Mouse (Mus musculus) adrenal gland, adult 10 weeks (tissue): Measurements from ENCODE around the gene Gm4307. TPM values are rescaled to one million over a fixed set of nuclear protein-coding genes. Genes with fewer than 3 reads are reported as not detected.

Source experiments
- polyA plus RNA-seq: library from polyadenylated mRNA; stranded (reverse); fragments of 350-450 nt; fragmentation: Illumina TruSeq; extraction: RNeasy Lipid Tissue Mini Kit (QIAGEN cat#74804); gene quantifications from one replicate; pipeline ENCODE4 v1.2.3, GENCODE M21; 2014; ENCODE audit warnings: low read depth, low replicate concordance

Gm4307 gene
- polyA plus RNA-seq: not detected

GRCm38 (mm10) chr10:100361038-100361437 is at the start of gene Gm4307:
TSS of gene Gm4307 (plus strand) at chr10:100361338.

GRCm38 (mm10) chr10:100335376-100335775 is 25.8 kb upstream of the Gm4307 start, which contains the start of gene Gm4301:
TSS of gene Gm4301 (plus strand) at chr10:100335676.

DNA sequence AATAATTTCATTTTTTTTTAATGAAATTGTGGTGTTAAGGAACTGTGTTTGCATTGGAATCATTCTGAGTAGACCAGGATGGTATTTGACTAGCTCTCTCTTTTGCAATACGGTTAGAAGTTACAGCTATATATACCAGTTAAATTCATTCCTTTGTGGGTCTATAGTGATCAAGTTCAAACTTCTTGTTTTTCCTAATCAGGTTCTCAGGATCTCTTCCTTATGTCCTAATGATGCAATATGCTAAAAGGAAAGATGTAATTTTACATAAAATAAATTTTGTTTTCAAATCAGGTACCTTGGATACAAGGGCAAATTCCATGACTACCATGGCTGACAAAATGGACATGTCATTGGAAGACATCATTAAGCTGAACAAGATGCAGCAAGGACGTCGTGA is 20.6 kb upstream of the Gm4307 start, which contains the start of gene Gm4302:
Gene Gm4302, plus strand, starts transcription at position 301 of the 400 bp plus-strand sequence.

GRCm38 (mm10) chr10:100345672-100346071 is 15.5 kb upstream of the Gm4307 start, which contains the start of gene Gm4303:
TSS of gene Gm4303 (plus strand) at chr10:100345972.

DNA sequence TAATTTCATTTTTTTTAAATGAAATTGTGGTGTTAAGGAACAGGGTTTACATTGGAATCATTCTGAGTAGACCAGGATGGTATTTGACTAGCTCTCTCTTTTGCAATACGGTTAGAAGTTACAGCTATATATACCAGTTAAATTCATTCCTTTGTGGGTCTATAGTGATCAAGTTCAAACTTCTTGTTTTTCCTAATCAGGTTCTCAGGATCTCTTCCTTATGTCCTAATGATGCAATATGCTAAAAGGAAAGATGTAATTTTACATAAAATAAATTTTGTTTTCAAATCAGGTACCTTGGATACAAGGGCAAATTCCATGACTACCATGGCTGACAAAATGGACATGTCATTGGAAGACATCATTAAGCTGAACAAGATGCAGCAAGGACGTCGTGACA is 10.3 kb upstream of the Gm4307 start, which contains the start of gene Gm4305:
Gene Gm4305, plus strand, starts transcription at position 301 of the 400 bp plus-strand sequence.

DNA sequence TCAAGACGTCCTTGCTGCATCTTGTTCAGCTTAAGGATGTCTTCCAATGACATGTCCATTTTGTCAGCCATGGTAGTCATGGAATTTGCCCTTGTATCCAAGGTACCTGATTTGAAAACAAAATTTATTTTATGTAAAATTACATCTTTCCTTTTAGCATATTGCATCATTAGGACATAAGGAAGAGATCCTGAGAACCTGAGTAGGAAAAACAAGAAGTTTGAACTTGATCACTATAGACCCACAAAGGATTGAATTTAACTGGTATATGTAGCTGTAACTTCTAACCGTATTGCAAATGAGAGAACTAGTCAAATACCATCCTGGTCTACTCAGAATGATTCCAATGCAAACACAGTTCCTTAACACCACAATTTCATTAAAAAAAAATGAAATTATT is 21.3 kb downstream of the Gm4307 start, which contains the start of gene Gm4312:
Gene Gm4312, minus strand, starts transcription at position 101 of the 400 bp plus-strand sequence.

Other genes with a start within 250 kb of the Gm4307 start
- gene Gm4301, start 25.7 kb upstream of the Gm4307 start, polyA plus RNA-seq: not detected
- gene Gm4302, start 20.5 kb upstream of the Gm4307 start, polyA plus RNA-seq: not detected
- not detected for gene Gm4303, start 15.4 kb upstream of the Gm4307 start, polyA plus RNA-seq
- not detected for gene Gm4305, start 10.2 kb upstream of the Gm4307 start, polyA plus RNA-seq
- not detected for gene Gm4312, start 21.2 kb downstream of the Gm4307 start, polyA plus RNA-seq
- 92.2 TPM for gene Tmtc3, start 126.0 kb downstream of the Gm4307 start, polyA plus RNA-seq
- 39.0 TPM for gene Cep290, start 126.2 kb downstream of the Gm4307 start, polyA plus RNA-seq
- gene 4930430F08Rik, start 229.1 kb downstream of the Gm4307 start, polyA plus RNA-seq: 31.4 TPM
- not detected for gene 1700017N19Rik, start 229.1 kb downstream of the Gm4307 start, polyA plus RNA-seq